Mouse (Mus musculus) G1E (cell line): ENCODE data around the gene Gng7. TPM values are rescaled to one million over a fixed set of nuclear protein-coding genes. Genes with fewer than 3 reads are reported as not detected.

Source experiments
- ATAC-seq: 2 replicates; pipeline ENCODE4 v1.8.0; 2016; ENCODE audit warnings: mild to moderate bottlenecking; ENCODE audit not compliant: insufficient number of reproducible peaks, poor library complexity, low FRiP score, severe bottlenecking; ENCODE audit errors: extremely low read depth
- DNase-seq: peaks from one replicate; pipeline ENCODE4 v3.0.0; 2012; ENCODE audit warnings: low spot score
- H3K27me3 ChIP-seq: 2 replicates; pipeline ENCODE4 v1.6.1; 2012; ENCODE audit warnings: mild to moderate bottlenecking, low read length, inconsistent platforms; ENCODE audit not compliant: insufficient read depth
- H3K36me3 ChIP-seq: replicated peaks from 2 replicates; pipeline ENCODE3; 2012; ENCODE audit warnings: mild to moderate bottlenecking, inconsistent platforms
- H3K4me1 ChIP-seq: 2 replicates; pipeline ENCODE4 v1.6.1; 2012; ENCODE audit warnings: low read depth, low read length, inconsistent platforms, mixed read lengths; ENCODE audit not compliant: insufficient read depth
- H3K4me3 ChIP-seq: 2 replicates; pipeline ENCODE4 v1.5.1; 2012; ENCODE audit warnings: low read depth, mild to moderate bottlenecking, inconsistent platforms, low read length, moderate library complexity, mixed read lengths
- H3K9me3 ChIP-seq: replicated peaks from 2 replicates; pipeline ENCODE4 v1.6.1; 2012; ENCODE audit warnings: inconsistent platforms
- CTCF ChIP-seq: IDR thresholded peaks from 2 replicates; pipeline ENCODE4 v1.5.1; 2012; ENCODE audit warnings: low read depth, low read length, inconsistent platforms, mixed read lengths
- GATA1 ChIP-seq: IDR thresholded peaks from 2 replicates; pipeline ENCODE4 v1.6.1; 2012; ENCODE audit warnings: borderline replicate concordance, low read length, inconsistent platforms, mixed read lengths
- GATA2 ChIP-seq: IDR thresholded peaks from 2 replicates; pipeline ENCODE4 v1.6.1; 2012; ENCODE audit warnings: low read depth, low read length, inconsistent platforms, borderline replicate concordance
- POLR2AphosphoS5 ChIP-seq: IDR thresholded peaks from 2 replicates; pipeline ENCODE4 v1.6.1; 2012; ENCODE audit warnings: low read depth, low read length, inconsistent platforms; ENCODE audit not compliant: insufficient replicate concordance
- TAL1 ChIP-seq: conservative IDR thresholded peaks from 2 replicates; pipeline ENCODE4 v1.6.1; 2012; ENCODE audit warnings: low read depth, low read length, inconsistent platforms, mixed read lengths
- polyA plus RNA-seq: library from polyadenylated mRNA; stranded (reverse); fragments of >175 nt; gene quantifications from 2 replicates; pipeline ENCODE4 v1.2.3, GENCODE M21; 2012
- total RNA-seq, 2 experiments: library from RNA; stranded (forward) in 1 of 2; stranded (reverse) in 1 of 2; fragments of 200-1000 nt in 1 of 2; fragments of >200 nt in 1 of 2; fragmentation: Nextera tagmentation in 1 of 2; gene quantifications; 2 replicates each; pipeline ENCODE4 v1.2.3; 2014 to 2017

Gng7 gene
- total and polyA plus RNA-seq, 3 experiments, result 0.33 to 0.90 (median 0.65) TPM

DNA sequence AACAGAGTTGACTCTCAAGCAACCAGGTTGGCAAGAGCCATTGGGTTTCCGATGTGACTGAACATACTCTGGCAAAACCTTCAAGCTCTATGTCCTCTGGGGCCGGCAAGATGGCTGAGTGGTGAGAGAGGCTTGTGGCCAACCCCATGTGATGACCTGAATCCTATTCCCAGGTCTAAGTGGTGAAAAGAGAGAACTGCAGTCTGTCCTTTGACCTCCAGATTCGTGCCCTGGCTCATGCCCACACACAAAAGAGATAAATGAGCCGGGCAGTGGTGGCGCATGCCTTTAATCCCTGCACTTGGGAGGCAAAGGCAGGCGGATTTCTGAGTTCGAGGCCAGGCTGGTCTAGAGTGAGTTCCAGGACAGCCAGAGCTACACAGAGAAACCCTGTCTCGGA is 44.6 kb downstream of the Gng7 start:
- TF ChIP-seq CTCF (no peak), GATA1 (no peak), TAL1 (no peak), POLR2AphosphoS5 (no peak), GATA2 (no peak)
- no peak overlapping the region for H3K4me3 ChIP-seq
- no peak for ATAC-seq

DNA sequence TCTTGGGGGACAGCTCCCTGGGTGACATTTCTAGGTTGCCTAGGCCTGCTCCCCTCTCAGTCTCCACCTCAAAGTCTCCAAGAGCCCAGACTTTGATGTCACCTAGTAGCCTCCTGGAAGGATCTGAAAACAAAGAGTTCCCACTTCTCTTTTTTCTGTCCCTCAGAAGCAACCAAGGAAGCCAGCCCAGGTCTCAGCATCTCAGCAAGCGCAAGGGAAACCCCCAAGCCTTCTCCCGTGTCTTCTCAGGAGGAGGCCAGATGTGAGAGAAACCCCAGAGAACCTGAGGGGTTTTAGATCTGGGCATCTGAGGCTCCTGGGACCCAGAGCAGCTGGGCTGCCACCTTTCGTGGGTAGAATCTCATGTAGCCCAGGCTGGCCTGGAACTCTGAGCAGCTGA is 45.4 kb downstream of the Gng7 start:
- Histone ChIP-seq H3K9me3 (no peaks in the 10 kb centered on the region), H3K27me3 (peaks cover 48% of the 10 kb centered on the region), H3K36me3 (no peaks in the 10 kb centered on the region), H3K4me1 (no peaks in the 10 kb centered on the region), H3K4me3 (no peak overlapping the region)
- ATAC-seq (no peak), DNase-seq (no peak)
- TF ChIP-seq TAL1 (no peak), CTCF (no peak), GATA1 (no peak), POLR2AphosphoS5 (no peak), GATA2 (no peak)

More for the DNA sequence above, 44.6 kb downstream of the Gng7 start:
- H3K36me3 ChIP-seq, result no peaks in the 10 kb centered on the region
- H3K4me1 ChIP-seq, result no peaks in the 10 kb centered on the region
- H3K9me3 ChIP-seq, result no peaks in the 10 kb centered on the region
- DNase-seq, result no peak
- H3K27me3 ChIP-seq, result peaks cover 41% of the 10 kb centered on the region

DNA sequence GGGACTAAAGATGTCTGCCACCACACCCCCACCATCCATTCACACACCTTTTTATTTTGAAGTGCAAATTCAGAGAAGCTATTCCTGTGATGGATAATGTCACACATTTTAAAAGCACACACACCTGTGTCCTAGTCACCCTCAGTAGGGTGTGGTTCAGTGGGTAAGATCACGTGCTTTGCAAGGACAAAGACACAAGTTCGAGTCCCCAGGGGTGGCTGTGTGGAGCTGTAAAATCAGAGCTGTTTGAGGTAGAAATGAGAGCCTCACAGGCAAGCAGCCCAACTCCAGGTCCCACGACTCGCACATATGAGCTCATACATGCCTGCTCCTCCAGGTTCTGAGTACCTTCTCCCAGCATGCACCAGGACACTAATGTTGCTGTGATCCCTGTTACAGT is 46.6 kb downstream of the Gng7 start:
- DNase-seq, result no peak
- Histone ChIP-seq H3K9me3 (no peaks in the 10 kb centered on the region), H3K4me1 (no peaks in the 10 kb centered on the region), H3K27me3 (peaks cover 57% of the 10 kb centered on the region), H3K36me3 (no peaks in the 10 kb centered on the region), H3K4me3 (no peak overlapping the region)
- no peak for TF ChIP-seq TAL1
- TF ChIP-seq GATA1, result no peak
- TF ChIP-seq POLR2AphosphoS5, result no peak
- no peak for TF ChIP-seq GATA2
- TF ChIP-seq CTCF, result no peak
- no peak for ATAC-seq

DNA sequence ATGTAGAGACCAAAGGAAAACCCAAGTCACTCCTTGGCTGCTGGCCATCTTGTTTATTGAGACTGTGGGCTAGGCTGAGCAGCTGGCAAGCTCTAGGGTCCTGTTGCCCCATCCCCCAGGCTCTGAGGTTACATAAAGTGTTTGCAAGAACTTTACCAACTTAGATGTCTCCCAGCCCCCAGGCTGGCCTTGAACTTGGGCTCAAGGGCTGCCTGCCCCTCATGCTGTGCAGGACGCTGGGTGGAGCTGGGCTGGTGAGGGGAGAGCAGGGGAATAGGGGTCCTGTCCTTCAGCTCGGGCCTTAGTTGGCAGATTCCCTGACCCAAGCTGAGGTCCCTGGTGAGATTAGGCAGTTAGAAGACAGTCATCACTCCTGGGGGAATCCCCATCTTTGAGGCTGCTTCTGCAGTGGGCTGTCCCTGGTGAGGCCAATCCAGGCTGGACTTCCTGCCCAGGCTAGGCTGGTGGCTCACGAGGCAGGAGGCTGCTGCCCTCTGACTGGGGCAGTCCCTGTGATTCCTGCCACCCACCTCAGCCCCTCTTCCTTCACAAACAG is 47.6 kb downstream of the Gng7 start:
- Histone ChIP-seq H3K9me3 (no peaks in the 10 kb centered on the region), H3K4me3 (no peak overlapping the region), H3K4me1 (no peaks in the 10 kb centered on the region), H3K27me3 (peaks cover 64% of the 10 kb centered on the region), H3K36me3 (no peaks in the 10 kb centered on the region)
- no peak for ATAC-seq
- DNase-seq, result no peak
- TF ChIP-seq GATA1 (no peak), TAL1 (no peak), GATA2 (no peak), POLR2AphosphoS5 (no peak), CTCF (no peak)

DNA sequence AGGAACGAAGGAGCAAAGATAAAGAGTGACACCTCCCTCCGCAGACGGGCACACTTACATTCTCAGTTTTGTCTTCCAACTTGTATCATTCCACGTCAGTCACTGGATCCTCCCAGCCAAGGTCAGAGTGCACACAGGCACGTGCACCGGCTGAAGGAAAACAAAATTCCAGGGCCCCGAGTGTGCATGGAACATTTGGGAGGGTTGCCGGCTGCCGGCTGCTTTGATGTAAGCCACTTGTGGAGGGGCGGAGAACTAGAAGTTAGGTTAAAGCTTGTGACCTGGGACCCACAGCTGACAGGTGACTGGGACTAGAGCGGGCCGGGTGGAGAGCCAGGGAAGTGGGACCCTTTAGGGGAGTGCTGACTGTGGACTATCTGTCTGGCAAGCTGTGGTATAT is 48.4 kb downstream of the Gng7 start:
- Histone ChIP-seq H3K36me3 (no peaks in the 10 kb centered on the region), H3K4me3 (no peak overlapping the region)
- TF ChIP-seq CTCF (no peak), GATA1 (no peak), TAL1 (no peak), POLR2AphosphoS5 (no peak), GATA2 (no peak)

DNA sequence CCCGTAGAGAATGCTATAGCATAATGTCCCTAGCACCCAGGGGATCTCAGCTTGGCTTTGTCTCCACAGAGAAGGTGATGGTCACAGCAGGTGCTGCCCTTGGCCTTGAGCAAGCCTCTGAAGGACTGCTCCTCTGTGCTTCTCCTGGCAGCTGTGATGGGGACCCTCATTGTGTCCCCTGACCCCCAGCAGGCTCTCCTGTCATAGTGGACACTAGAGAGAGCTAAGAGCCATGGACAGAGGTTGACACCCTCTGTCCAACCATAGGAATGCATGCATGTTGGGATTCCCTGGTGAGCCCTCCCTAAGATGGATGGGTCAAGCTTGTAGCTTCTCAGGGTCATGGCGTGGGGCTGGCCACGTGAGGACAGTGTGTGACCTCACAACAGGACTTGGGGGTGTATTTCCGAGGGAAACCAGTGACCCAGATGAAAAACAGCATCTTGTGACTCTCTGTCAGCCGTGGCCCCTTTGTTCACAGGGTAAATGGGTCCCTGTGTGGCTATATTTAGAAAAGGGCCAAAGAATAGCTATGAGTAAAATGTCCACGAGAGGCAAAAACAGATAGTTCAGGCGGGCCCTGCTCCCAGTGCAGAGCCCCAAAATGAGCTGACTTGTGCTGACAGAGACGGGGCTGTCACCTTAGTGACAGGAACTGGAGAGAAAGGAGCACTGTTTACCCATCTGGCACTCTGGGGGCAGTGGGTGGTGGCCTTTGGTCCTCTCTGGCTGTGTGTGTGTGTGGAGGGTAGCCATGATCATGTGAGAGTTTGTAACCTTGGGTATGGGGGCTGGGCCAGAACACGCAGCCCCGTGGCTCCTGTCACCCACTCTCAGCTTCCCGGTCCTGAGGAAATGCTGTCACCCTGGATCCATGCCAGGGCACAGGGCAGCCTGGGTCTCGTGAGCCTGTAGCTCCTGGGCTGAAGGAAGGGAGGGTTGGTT is 51.4 kb downstream of the Gng7 start:
- peaks cover 57% of the 10 kb centered on the region for H3K27me3 ChIP-seq
- no peak for DNase-seq
- no peaks in the 10 kb centered on the region for H3K9me3 ChIP-seq
- H3K4me1 ChIP-seq, result no peaks in the 10 kb centered on the region
- no peak overlapping the region for H3K4me3 ChIP-seq
- no peak for ATAC-seq
- H3K36me3 ChIP-seq, result no peaks in the 10 kb centered on the region
- TF ChIP-seq GATA2 (no peak), GATA1 (no peak), TAL1 (no peak), CTCF (no peak), POLR2AphosphoS5 (no peak)

More for the DNA sequence above, 48.4 kb downstream of the Gng7 start:
- ATAC-seq (no peak), DNase-seq (no peak)
- Histone ChIP-seq H3K27me3 (peaks cover 59% of the 10 kb centered on the region), H3K9me3 (no peaks in the 10 kb centered on the region), H3K4me1 (no peaks in the 10 kb centered on the region)
